Mouse (Mus musculus) cerebellum, postnatal 10 days (tissue): ENCODE results near the gene Slc6a5.
A peak's percentile ranks its signal among the peaks of the same experiment; 100 is the strongest.

Experiments
- DNase-seq, 2 experiments: peaks; one replicate each; pipeline ENCODE4 v3.0.0; 2021; ENCODE audit warnings: mixed read lengths in 2 of 2

Gene Slc6a5

DNA sequence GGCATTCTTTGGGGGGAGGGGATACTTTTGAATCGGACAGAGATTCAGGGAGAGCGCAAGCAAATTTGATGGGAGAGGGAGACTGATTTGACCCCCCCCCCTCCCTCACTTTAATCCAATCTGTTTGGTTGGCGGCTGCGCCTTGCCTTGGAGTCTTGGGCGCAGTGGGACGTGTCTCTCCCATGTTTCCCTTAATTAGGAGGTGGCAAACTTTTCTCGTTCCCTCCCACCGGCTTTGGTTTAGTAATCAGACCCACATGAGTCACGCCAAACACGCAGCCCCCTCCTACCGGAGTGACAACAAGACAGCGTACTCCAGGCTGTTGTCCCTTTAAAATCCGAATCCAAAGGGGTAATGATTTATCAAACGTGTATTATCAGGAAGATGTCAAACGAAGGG is at the start of gene Slc6a5:
Gene Slc6a5 (plus strand): TSS at position 297 of the 400 bp plus-strand sequence.
- peak; percentile 54 to 60 for DNase-seq

GRCm38 (mm10) chr7:49861196-49861595 is 48.8 kb upstream of the Slc6a5 start:
- DNase-seq = no peak

DNA sequence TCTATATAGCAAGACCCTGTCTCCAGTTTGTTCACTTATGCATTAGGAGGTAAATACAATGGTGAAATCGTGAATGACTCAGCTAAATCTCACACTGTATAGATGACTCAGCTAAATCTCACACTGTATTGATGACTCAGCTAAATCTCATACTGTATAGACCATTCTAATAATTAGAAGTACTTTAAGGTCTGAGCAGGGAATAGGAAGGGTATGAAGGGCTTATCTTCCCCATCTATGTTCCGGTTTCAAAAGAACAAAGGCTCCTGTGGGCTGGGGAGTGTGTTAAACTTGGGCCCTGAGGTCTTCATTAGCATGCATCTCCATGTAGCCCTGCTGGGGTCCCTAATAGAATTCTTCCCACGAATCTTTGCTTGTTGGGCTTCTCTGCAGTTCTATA is 46.2 kb upstream of the Slc6a5 start:
- no peak for DNase-seq

DNA sequence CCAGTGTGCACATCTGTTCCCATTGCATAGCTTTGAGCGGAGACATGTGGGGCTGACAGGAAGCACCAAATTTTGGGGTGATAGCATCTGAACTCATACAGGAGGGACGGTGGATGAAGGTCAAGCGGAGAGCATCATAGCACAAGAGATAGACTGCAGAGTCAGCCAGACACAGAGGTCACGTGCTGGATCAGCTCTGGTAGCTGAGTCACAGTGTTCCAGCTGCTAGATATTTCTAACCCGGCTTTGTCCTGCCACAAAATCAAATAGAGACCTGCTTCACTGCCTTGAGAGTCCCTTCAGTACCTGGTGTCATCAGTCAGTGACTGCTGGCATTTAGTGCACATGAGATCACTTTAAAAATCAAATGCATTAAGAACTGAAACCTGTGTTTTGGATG is 40.3 kb upstream of the Slc6a5 start:
- DNase-seq = no peak

DNA sequence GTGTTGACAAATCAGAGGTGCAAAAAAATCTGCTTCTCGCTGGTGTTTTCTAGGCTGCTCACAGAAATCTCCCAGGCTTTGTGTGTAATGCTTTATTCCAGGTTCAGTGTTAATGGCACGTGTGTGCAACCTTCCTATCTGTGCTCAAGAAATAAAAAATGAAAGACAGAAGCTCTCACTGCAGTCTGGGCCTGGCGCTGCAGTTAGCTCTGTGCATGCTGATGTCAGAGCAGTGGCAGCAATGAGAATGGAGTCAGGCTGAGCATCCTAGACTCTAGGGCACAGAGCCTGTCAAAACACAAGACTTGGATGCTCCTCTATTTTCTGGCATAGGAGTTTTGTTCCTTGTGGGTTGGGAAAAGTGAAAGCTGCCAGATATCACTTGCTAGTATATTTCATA is 39.7 kb upstream of the Slc6a5 start:
- no peak for DNase-seq

DNA sequence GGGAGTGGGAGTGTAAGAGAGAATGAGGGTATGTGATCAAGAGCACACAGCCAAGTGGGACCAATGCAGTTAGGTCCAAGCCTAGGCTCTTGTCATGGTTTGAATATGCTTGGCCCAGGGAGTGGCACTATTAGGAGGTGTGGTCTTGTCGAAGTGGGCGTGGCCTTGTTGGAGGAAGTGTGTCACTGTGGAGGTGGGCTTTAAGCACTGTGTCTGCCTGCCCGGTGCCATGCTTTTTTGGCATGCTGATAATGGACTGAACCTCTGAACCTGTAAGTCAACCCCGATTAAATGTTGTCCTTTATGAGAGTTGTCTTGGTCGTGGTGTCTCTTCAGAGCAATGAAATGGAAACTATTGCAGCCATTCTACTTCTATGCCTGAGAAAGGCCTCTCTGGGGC is 32.6 kb upstream of the Slc6a5 start:
- DNase-seq = no peak

- DNase-seq = peak; percentile 34 to 44
Measured at GRCm38 (mm10) chr7:49879051-49879450, 30.9 kb upstream of the Slc6a5 start.

DNA sequence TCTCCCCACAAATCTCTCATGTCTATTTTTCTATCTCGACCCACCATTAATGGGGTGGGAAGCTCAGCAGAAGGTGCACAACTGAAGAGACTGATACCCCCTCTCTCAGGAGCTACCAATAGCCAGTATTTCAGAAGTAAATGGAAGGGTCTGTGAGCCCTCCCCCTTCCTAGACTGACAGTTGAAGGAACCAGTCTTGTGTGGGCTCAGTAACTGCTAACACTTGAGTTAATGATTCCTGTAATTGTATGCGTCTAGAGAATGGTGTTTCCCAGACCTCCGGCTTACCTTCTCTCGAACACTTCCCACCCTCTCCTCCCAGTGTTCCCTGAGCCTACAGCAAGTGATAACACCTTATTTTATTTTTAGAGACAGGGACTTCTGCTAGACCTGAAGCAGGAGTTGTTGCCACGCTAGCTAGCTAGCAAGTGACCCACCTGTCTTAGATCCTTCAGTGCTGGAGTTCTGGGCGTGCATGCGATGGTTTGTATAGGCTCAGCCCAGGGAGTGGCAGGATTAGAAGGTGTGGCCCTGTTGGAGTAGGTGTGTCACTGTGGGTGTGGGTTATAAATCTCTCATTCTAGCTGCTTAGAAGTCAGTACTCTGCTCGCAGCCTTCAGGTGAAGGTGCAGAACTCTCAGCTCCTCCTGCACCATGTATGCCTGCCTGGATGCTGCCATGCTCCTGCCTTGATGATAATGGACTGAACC is 29.8 kb upstream of the Slc6a5 start:
- no peak for DNase-seq

DNA sequence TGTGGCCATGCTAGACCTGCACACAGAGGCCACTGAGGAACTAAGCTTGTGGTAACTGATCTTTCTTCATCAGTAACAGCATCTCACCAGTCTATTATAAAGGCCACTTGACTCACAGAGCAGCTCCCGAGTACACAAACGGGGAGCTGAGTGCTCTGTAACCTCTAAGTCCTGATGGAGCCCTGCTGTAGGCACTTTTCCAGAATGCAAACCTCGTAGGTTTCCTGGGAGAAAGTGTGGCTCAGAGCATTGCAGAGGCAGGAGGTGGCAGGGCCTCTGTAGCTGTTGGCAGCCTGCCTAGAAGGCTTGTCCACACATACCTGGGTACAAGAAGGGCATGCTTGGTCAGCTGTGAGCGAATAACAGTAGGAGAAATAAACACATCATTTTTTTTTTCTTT is 27.7 kb upstream of the Slc6a5 start:
- peak; percentile 53 to 66 for DNase-seq

DNA sequence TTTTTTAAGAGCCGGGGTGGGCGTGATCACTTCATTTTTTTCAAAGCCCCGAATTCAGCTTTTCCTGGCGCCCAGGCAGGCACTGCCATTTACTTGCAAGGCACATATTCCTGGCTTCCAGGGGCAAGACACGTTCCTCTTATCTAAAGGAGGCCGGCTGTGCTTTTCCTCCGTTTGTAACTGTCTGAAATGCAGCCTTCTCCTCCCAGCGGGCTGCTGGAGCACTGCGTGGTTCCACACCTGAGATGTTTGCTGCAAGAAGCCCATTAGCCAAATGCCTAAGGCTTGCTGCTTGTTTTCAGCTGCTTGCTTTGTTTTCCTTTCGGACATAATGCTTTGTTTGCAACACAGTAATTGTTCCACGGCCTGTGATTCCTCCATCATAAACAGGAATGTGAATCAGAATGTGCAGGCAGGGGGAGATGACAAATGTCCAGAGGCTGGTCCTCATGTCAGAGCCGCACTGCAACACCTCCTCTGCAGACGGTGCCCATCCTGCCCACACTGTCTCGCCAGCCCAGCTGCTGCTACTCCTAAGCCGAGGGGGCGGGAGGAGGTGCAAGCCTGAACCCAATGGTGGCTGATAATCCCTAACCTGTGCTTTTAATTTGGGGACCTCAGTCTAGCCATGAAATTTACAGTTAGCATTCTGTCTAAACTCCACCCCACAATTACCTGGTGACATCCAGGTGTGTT is 27.1 kb upstream of the Slc6a5 start:
- peak; percentile 19 to 23 for DNase-seq

- DNase-seq = no peak
Measured at GRCm38 (mm10) chr7:49887776-49888390, 22.1 kb upstream of the Slc6a5 start.

DNA sequence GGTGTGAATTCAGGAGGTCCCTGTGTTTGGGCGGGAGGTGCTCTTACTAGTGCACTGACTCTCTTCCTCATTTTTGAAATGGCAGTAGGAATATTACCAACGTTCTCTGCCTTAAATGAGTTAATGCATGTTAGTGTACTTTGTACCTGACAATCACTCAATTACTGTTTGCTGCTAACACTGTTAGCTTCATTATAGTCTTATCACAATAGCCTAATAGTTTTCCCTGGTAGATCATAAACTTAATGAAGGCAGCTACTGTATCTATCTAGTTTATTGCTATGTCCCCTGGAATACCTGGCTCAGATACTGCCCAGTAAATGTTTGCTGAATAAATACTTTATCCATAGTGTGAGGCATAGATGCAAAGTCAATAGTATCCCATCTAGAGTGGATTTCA is 15.2 kb upstream of the Slc6a5 start:
- DNase-seq = no peak

DNA sequence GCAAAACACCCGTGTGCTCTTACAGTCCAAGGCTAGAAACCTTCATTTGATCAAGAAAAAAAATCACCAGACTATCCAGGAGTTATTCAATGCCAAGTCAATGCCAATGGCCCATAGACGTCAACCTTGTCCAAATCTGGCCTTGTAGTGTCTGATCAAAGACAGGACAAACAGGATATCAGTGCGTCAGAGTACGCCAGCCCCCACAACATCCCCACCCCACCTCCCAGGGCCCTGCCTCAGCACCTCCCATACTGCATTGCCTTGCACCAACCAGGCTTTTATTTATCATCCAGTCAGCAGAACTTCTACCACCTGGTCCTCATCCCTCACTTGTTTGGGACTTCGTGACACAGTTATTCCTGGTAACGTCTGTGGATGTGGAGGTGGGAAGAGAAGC is 14.7 kb upstream of the Slc6a5 start:
- DNase-seq = no peak

DNA sequence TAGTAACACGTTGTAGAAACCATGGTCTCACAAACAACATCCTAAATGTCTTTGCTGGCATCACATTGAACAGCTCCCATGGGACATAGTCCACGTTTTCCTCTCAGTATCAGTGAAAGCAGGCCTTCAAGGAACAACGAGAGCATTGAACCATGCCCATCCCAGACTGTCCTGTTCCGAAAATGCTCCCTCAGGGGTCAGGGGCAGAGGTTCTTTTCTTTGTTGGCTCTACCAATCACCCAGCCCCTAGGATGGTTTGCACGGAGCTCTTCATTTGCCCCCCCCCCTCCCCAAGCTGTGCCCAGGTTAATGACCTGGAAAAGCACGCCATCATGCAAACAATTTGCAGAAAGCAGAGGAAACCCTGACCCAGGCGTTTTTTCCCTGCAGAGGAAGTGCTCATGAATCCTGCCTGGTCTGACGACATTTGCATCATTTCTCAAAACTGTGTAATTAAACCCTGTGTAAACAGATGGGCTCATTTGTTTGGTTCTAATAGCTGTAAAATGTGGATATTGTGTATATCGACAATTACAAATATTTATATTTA is 7.9 kb upstream of the Slc6a5 start:
- DNase-seq = no peak

DNA sequence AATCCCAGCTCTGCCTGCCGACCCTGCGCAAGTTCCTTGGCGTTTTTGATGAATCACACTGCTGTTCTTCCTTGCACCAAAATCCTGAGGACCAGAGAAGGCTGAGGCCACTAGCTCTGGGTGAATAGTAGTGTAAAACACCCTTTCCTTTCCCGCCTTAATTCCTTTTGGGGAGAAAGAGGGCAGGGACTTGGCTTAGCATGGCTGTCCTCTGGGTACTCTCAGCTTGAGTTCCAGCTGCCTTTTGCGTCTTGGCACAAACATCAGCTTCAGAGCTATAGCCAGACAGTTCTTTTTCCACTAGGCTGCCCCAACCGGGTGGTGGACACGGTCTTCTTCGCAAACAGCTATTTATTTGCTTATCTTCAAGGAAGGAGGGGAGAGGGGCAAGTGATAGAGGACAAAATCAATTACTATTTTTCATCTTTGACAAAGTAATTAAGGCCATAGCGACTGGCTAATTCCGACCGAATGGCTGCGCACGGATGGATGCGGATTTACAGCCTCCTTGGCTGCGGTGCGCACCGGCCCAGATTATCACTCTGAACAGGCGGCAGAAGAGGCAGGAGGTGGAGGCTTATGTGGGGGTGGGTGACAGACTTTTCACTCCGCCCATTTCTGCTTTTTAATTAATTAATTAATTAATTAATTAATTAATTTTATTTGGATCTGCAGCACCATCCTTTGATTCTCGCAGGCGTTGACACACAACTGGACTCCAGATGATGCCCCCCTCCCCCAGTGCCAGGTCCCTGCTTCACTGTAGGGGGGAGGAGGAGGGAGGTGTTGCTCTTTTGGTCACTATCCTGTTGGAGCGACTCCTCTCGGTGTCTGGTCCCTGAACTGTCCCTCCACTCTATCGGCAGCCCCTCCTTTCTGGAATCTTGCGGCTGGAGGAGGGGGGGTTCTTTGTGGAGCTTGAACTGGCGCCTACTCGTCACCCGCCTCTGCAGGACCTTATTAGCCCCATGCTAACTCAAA is 2.5 kb upstream of the Slc6a5 start:
- DNase-seq = peak; percentile 45 to 52

DNA sequence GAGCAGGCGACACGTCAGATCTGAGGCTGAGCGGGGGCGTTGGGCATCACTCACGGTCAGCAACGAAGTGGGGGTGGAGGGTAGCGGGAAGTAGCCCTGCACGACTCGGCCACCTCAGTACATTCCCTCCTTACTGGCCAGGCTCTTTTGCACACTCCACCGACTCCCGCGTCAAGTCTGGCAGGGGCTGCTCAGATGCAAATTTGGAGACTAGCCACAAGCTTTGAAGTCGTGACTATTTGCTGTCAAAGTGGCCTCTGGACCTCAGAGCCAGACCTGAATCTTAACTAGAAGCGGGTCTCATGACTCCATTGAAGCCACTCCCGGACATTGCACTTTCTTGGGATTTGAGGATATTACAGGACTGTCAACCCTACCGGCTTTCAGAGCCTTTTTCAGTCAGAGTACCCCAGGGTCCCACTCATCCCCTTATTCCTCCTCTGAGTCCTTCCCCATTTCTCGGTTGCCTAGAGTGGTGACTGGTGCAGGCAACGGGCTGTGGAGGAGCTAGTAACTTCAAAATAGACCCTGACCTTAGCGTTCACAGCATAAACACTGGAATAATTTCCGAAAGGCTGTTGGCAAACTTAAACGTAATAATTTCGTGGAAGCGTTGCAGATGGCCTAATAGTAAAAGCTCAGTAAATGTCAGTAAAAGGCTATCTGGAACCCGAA is 1.6 kb upstream of the Slc6a5 start:
- peak in 1 of 2 experiments; percentile 36 for DNase-seq

GRCm38 (mm10) chr7:49908990-49909411 is 945 bp upstream of the Slc6a5 start:
- peak; percentile 68 to 74 for DNase-seq

DNA sequence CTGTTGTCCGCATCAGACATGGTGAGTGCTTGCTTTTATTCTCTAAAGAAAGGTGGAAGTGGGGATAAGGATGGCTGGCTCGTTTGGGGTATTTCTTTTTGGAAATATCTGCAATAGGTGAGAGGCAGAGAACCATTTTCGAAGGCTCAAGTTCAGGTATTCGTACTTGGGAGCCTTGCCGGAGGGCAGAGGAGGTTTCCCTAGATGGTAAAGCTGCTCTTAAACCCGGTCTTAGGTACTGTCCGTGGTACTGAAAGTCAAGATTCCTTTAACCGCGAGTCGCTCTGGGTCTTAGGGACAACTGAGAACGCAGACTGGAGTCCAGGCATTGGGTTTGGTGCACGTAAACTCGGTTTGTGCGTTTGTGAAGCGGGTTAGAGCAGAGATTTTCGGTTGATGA is 415 bp downstream of the Slc6a5 start:
- DNase-seq = peak; percentile 22 to 59

GRCm38 (mm10) chr7:49911147-49911946 is 1.4 kb downstream of the Slc6a5 start:
- DNase-seq = peak; percentile 30 to 54

DNA sequence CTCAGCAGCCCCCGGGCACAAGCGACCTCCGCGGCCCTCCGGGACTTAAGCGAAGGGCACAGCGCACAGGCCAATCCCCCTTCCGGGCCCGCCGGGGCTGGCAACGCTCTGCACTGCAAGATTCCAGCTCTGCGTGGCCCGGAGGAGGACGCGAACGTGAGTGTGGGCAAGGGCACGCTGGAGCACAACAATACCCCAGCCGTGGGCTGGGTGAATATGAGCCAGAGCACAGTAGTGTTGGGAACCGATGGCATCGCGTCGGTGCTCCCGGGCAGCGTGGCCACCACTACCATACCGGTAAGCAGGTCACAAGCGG is 2.0 kb downstream of the Slc6a5 start:
- peak in 1 of 2 experiments; percentile 33 for DNase-seq

- DNase-seq = no peak
Measured at GRCm38 (mm10) chr7:49913164-49913563, 3.2 kb downstream of the Slc6a5 start.
